Mouse (Mus musculus): ENCODE data around the gene Plekho2. TPM values are rescaled to one million over a fixed set of nuclear protein-coding genes. Genes with fewer than 3 reads are reported as not detected.

Gene Plekho2
- polyA plus RNA-seq, 1 experiment from 2014 or later = 17.0 TPM

GRCm38 (mm10) chr9:65580401-65581256, 789 bp upstream of the Plekho2 start:
- peak overlapping the region; percentile 78 for H3K4me2 ChIP-seq
- H3K36me3 ChIP-seq = no peaks in the 10 kb centered on the region
- peak overlapping the region; percentile 84 for H3K27ac ChIP-seq
- WGBS = 6% methylated on average over 22 of the region's 29 CpGs
- H3K9ac ChIP-seq = no peak overlapping the region
- H3K4me1 ChIP-seq = peaks cover 24% of the 10 kb centered on the region
- no peaks in the 10 kb centered on the region for H3K9me3 ChIP-seq
- peak; percentile 63; the same call in 1 of the 2 replicates for ATAC-seq (ENCODE audit: insufficient read depth, low FRiP score, low read depth)
- H3K27me3 ChIP-seq (replicated peaks) = no peaks in the 10 kb centered on the region
- peak overlapping the region; percentile 65 for H3K4me3 ChIP-seq (replicated peaks)

- no peaks in the 10 kb centered on the region for H3K36me3 ChIP-seq
- no peaks in the 10 kb centered on the region for H3K9me3 ChIP-seq
- H3K9ac ChIP-seq = no peak overlapping the region; the same call in 1 of the 2 replicates
- WGBS = 37% methylated on average over 9 of the region's 9 CpGs
- no peaks in the 10 kb centered on the region for H3K27me3 ChIP-seq (replicated peaks)
- no peak for ATAC-seq (ENCODE audit: insufficient read depth, low FRiP score, low read depth)
- H3K4me1 ChIP-seq = peaks cover 37% of the 10 kb centered on the region
- H3K4me2 ChIP-seq = peak overlapping the region; percentile 72
- H3K27ac ChIP-seq = peak overlapping the region; percentile 80
- peak overlapping the region; percentile 65 for H3K4me3 ChIP-seq (replicated peaks)
Measured at GRCm38 (mm10) chr9:65578801-65579249, 1.0 kb downstream of the Plekho2 start.

- Histone ChIP-seq H3K9me3 (no peaks in the 10 kb centered on the region), H3K27me3 (replicated peaks) (no peaks in the 10 kb centered on the region), H3K4me2 (peak overlapping the region; percentile 72), H3K4me3 (replicated peaks) (peak overlapping the region; percentile 65; the same call in 1 of the 2 replicates), H3K36me3 (0 out of 2 replicates have a peak, but pooled peaks cover 2% of the 10 kb centered on the region), H3K9ac (no peak overlapping the region), H3K4me1 (peaks cover 37% of the 10 kb centered on the region), H3K27ac (peak overlapping the region; percentile 60)
- WGBS = 81% methylated on average over 4 of the region's 4 CpGs
- no peak for ATAC-seq (ENCODE audit: insufficient read depth, low FRiP score, low read depth)
Measured at GRCm38 (mm10) chr9:65577511-65578196, 2.2 kb downstream of the Plekho2 start.

GRCm38 (mm10) chr9:65576861-65577510, 2.9 kb downstream of the Plekho2 start:
- H3K4me3 ChIP-seq (replicated peaks) = peak overlapping the region; percentile 65
- no peak for ATAC-seq (ENCODE audit: insufficient read depth, low FRiP score, low read depth)
- 52% methylated on average over 7 of the region's 7 CpGs for WGBS
- 0 out of 2 replicates have a peak, but pooled peaks cover 6% of the 10 kb centered on the region for H3K36me3 ChIP-seq
- no peak overlapping the region for H3K9ac ChIP-seq
- H3K9me3 ChIP-seq = no peaks in the 10 kb centered on the region
- H3K27me3 ChIP-seq (replicated peaks) = no peaks in the 10 kb centered on the region
- peak overlapping the region; percentile 60 for H3K27ac ChIP-seq
- peaks cover 37% of the 10 kb centered on the region for H3K4me1 ChIP-seq
- peak overlapping the region; percentile 72 for H3K4me2 ChIP-seq

- Histone ChIP-seq H3K9me3 (no peaks in the 10 kb centered on the region), H3K4me2 (peak overlapping the region; percentile 12; the same call in 1 of the 2 replicates), H3K27me3 (replicated peaks) (no peaks in the 10 kb centered on the region), H3K36me3 (0 out of 2 replicates have a peak, but pooled peaks cover 6% of the 10 kb centered on the region), H3K9ac (no peak overlapping the region), H3K4me1 (peaks cover 37% of the 10 kb centered on the region), H3K27ac (peak overlapping the region; percentile 52), H3K4me3 (replicated peaks) (no peak overlapping the region)
- 58% methylated on average over 8 of the region's 8 CpGs for WGBS
- ATAC-seq (ENCODE audit: insufficient read depth, low FRiP score, low read depth) = no peak
Measured at GRCm38 (mm10) chr9:65575393-65576196, 4.2 kb downstream of the Plekho2 start.

GRCm38 (mm10) chr9:65574513-65575392, 5.1 kb downstream of the Plekho2 start:
- Histone ChIP-seq H3K9ac (no peak overlapping the region), H3K36me3 (0 out of 2 replicates have a peak, but pooled peaks cover 6% of the 10 kb centered on the region), H3K27me3 (replicated peaks) (no peaks in the 10 kb centered on the region), H3K9me3 (no peaks in the 10 kb centered on the region), H3K4me3 (replicated peaks) (no peak overlapping the region), H3K4me2 (peak overlapping the region; percentile 12; the same call in 1 of the 2 replicates), H3K27ac (peak overlapping the region; percentile 52), H3K4me1 (peaks cover 39% of the 10 kb centered on the region)
- peak; percentile 32; the same call in 1 of the 2 replicates for ATAC-seq (ENCODE audit: insufficient read depth, low FRiP score, low read depth)
- WGBS = 81% methylated on average over 11 of the region's 11 CpGs

GRCm38 (mm10) chr9:65572837-65573236, 7.0 kb downstream of the Plekho2 start:
- H3K9me3 ChIP-seq = no peaks in the 10 kb centered on the region
- H3K4me3 ChIP-seq (replicated peaks) = no peak overlapping the region
- H3K27me3 ChIP-seq (replicated peaks) = no peaks in the 10 kb centered on the region
- ATAC-seq (ENCODE audit: insufficient read depth, low FRiP score, low read depth) = no peak
- H3K4me1 ChIP-seq = peaks cover 32% of the 10 kb centered on the region
- H3K27ac ChIP-seq = no peak overlapping the region
- H3K4me2 ChIP-seq = no peak overlapping the region
- 85% methylated on average over 6 of the region's 6 CpGs for WGBS
- H3K9ac ChIP-seq = no peak overlapping the region
- 0 out of 2 replicates have a peak, but pooled peaks cover 6% of the 10 kb centered on the region for H3K36me3 ChIP-seq

- ATAC-seq (ENCODE audit: insufficient read depth, low FRiP score, low read depth) = 0 out of 2 replicates have a peak, but pooled peaks have one; percentile 27
- Histone ChIP-seq H3K27me3 (replicated peaks) (no peaks in the 10 kb centered on the region), H3K4me1 (0 out of 2 replicates have a peak, but pooled peaks cover 4% of the 10 kb centered on the region), H3K27ac (peak overlapping the region; percentile 80), H3K4me2 (no peak overlapping the region), H3K9ac (no peak overlapping the region), H3K9me3 (no peaks in the 10 kb centered on the region), H3K36me3 (0 out of 2 replicates have a peak, but pooled peaks cover 10% of the 10 kb centered on the region), H3K4me3 (replicated peaks) (no peak overlapping the region)
- 57% methylated on average over 6 of the region's 6 CpGs for WGBS
Measured at GRCm38 (mm10) chr9:65569491-65569971, 10.3 kb downstream of the Plekho2 start.

GRCm38 (mm10) chr9:65568787-65569186, 11.1 kb downstream of the Plekho2 start:
- Histone ChIP-seq H3K4me2 (no peak overlapping the region), H3K9ac (no peak overlapping the region), H3K4me3 (replicated peaks) (no peak overlapping the region), H3K36me3 (0 out of 2 replicates have a peak, but pooled peaks cover 13% of the 10 kb centered on the region), H3K27me3 (replicated peaks) (no peaks in the 10 kb centered on the region), H3K9me3 (no peaks in the 10 kb centered on the region), H3K4me1 (0 out of 2 replicates have a peak, but pooled peaks cover 2% of the 10 kb centered on the region), H3K27ac (peak overlapping the region; percentile 80)
- ATAC-seq (ENCODE audit: insufficient read depth, low FRiP score, low read depth) = no peak
- WGBS = 82% methylated on average over 6 of the region's 6 CpGs

- Histone ChIP-seq H3K36me3 (0 out of 2 replicates have a peak, but pooled peaks cover 11% of the 10 kb centered on the region), H3K4me1 (peaks cover 10% of the 10 kb centered on the region), H3K9me3 (no peaks in the 10 kb centered on the region), H3K27ac (no peak overlapping the region), H3K9ac (no peak overlapping the region), H3K4me3 (replicated peaks) (no peak overlapping the region), H3K4me2 (no peak overlapping the region), H3K27me3 (replicated peaks) (no peaks in the 10 kb centered on the region)
- 92% methylated on average over 2 of the region's 2 CpGs for WGBS
- ATAC-seq (ENCODE audit: insufficient read depth, low FRiP score, low read depth) = no peak
Measured at GRCm38 (mm10) chr9:65564698-65565097, 15.1 kb downstream of the Plekho2 start.
